Mouse (Mus musculus) neural tube, embryonic 13.5 days (tissue): ENCODE measurements around the gene Dnajb12. TPM values are rescaled to one million over a fixed set of nuclear protein-coding genes. Genes with fewer than 3 reads are reported as not detected.

Experiments
- ATAC-seq: fragments of 200-750 bp; cut with Nextera tagmentation; 2 replicates; pipeline ENCODE4 v1.8.0; 2017; ENCODE audit warnings: low read depth, mild to moderate bottlenecking, moderate TSS enrichment, moderate library complexity
- H3K27ac ChIP-seq: fragments of 300-500 bp; sonication (generic); replicated peaks from 2 replicates; pipeline ENCODE4 v1.5.1; 2015; ENCODE audit warnings: moderate library complexity, mild to moderate bottlenecking, inconsistent platforms
- H3K27me3 ChIP-seq: fragments of 300-500 bp; sonication (generic); 2 replicates; pipeline ENCODE4 v1.6.1; 2015; ENCODE audit warnings: mild to moderate bottlenecking, inconsistent platforms
- H3K36me3 ChIP-seq: fragments of 300-500 bp; sonication (generic); 2 replicates; pipeline ENCODE4 v1.6.1; 2015; ENCODE audit warnings: mild to moderate bottlenecking, inconsistent platforms
- H3K4me1 ChIP-seq: fragments of 300-500 bp; sonication (generic); replicated peaks from 2 replicates; pipeline ENCODE4 v1.6.1; 2015; ENCODE audit warnings: inconsistent platforms
- H3K4me2 ChIP-seq: fragments of 300-500 bp; sonication (generic); 2 replicates; pipeline ENCODE4 v1.6.1; 2015; ENCODE audit warnings: inconsistent platforms, mild to moderate bottlenecking, moderate library complexity
- H3K4me3 ChIP-seq: fragments of 300-500 bp; sonication (generic); 2 replicates; pipeline ENCODE4 v1.5.1; 2015; ENCODE audit warnings: mild to moderate bottlenecking, inconsistent platforms
- H3K9ac ChIP-seq: fragments of 300-500 bp; sonication (generic); 2 replicates; pipeline ENCODE4 v1.6.1; 2015; ENCODE audit warnings: moderate library complexity, mild to moderate bottlenecking, inconsistent platforms
- H3K9me3 ChIP-seq: fragments of 300-500 bp; sonication (generic); 2 replicates; pipeline ENCODE4 v1.6.1; 2016; ENCODE audit warnings: inconsistent platforms
- WGBS: fragments of 180-500 bp; shearing (Covaris S2); methylation state at CpG from one replicate; pipeline ENCODE4 v1.1.7; 2015; 5-methylcytosine and 5-hydroxymethylcytosine counted together
- polyA plus RNA-seq: library from polyadenylated mRNA; unstranded; fragments of >200 nt; fragmentation: Nextera tagmentation; extraction: Ambion mirVana; gene quantifications from 2 replicates; pipeline ENCODE4 v1.2.1, GENCODE M21; 2015

Dnajb12 gene
- polyA plus RNA-seq, 1 experiment from 2014 or later: 20.4 TPM

- Histone ChIP-seq H3K36me3 (peaks cover 23% of the 10 kb centered on the region), H3K27ac (peak overlapping the region; percentile 98), H3K9me3 (no peaks in the 10 kb centered on the region), H3K4me2 (peak overlapping the region; percentile 31), H3K4me1 (peaks cover 87% of the 10 kb centered on the region), H3K4me3 (no peak overlapping the region), H3K9ac (peak overlapping the region; percentile 60), H3K27me3 (no peaks in the 10 kb centered on the region)
- ATAC-seq: peak; percentile 86
- 5% methylated on average over 21 of the region's 21 CpGs for WGBS
These were observed 20.2 kb downstream of the Dnajb12 start for GRCm38 (mm10) chr10:59899341-59900173.

GRCm38 (mm10) chr10:59900174-59900435 lies 20.7 kb downstream of the Dnajb12 start:
- peak overlapping the region; percentile 41; the same call in 1 of the 2 replicates for H3K9ac ChIP-seq
- no peaks in the 10 kb centered on the region for H3K9me3 ChIP-seq
- H3K4me1 ChIP-seq: peaks cover 85% of the 10 kb centered on the region
- WGBS: 30% methylated on average over 4 of the region's 4 CpGs
- H3K36me3 ChIP-seq: peaks cover 23% of the 10 kb centered on the region
- ATAC-seq: no peak
- peak overlapping the region; percentile 98 for H3K27ac ChIP-seq
- H3K4me2 ChIP-seq: peak overlapping the region; percentile 31
- no peak overlapping the region for H3K4me3 ChIP-seq
- no peaks in the 10 kb centered on the region for H3K27me3 ChIP-seq

- H3K9ac ChIP-seq: no peak overlapping the region
- H3K4me1 ChIP-seq: peaks cover 79% of the 10 kb centered on the region
- peaks cover 14% of the 10 kb centered on the region for H3K36me3 ChIP-seq
- H3K9me3 ChIP-seq: no peaks in the 10 kb centered on the region
- 53% methylated on average over 4 of the region's 4 CpGs for WGBS
- no peak overlapping the region for H3K4me2 ChIP-seq
- no peak overlapping the region for H3K4me3 ChIP-seq
- H3K27ac ChIP-seq: peak overlapping the region; percentile 98
- no peak for ATAC-seq
- no peaks in the 10 kb centered on the region for H3K27me3 ChIP-seq
These were observed 21.6 kb downstream of the Dnajb12 start for GRCm38 (mm10) chr10:59900939-59901338.

GRCm38 (mm10) chr10:59901463-59901862 lies 22.1 kb downstream of the Dnajb12 start:
- no peak for ATAC-seq
- H3K9ac ChIP-seq: no peak overlapping the region
- H3K9me3 ChIP-seq: no peaks in the 10 kb centered on the region
- H3K4me2 ChIP-seq: no peak overlapping the region
- H3K4me1 ChIP-seq: peaks cover 74% of the 10 kb centered on the region
- no peaks in the 10 kb centered on the region for H3K27me3 ChIP-seq
- peaks cover 9% of the 10 kb centered on the region for H3K36me3 ChIP-seq
- 85% methylated on average over 1 of the region's 1 CpGs for WGBS
- H3K4me3 ChIP-seq: no peak overlapping the region
- no peak overlapping the region; the same call in 1 of the 2 replicates for H3K27ac ChIP-seq

- Histone ChIP-seq H3K4me3 (no peak overlapping the region), H3K27ac (0 out of 2 replicates have a peak overlapping the region, but pooled peaks have one; percentile 24), H3K9me3 (no peaks in the 10 kb centered on the region), H3K27me3 (no peaks in the 10 kb centered on the region), H3K4me1 (peaks cover 69% of the 10 kb centered on the region), H3K9ac (no peak overlapping the region), H3K4me2 (no peak overlapping the region), H3K36me3 (0 out of 2 replicates have a peak, but pooled peaks cover 5% of the 10 kb centered on the region)
- WGBS: 68% methylated on average over 8 of the region's 8 CpGs
- ATAC-seq: no peak
These were observed 22.7 kb downstream of the Dnajb12 start for GRCm38 (mm10) chr10:59901986-59902605.

GRCm38 (mm10) chr10:59902606-59902990 lies 23.2 kb downstream of the Dnajb12 start:
- Histone ChIP-seq H3K9me3 (no peaks in the 10 kb centered on the region), H3K4me1 (peaks cover 69% of the 10 kb centered on the region), H3K4me2 (no peak overlapping the region), H3K27me3 (no peaks in the 10 kb centered on the region), H3K4me3 (no peak overlapping the region), H3K36me3 (0 out of 2 replicates have a peak, but pooled peaks cover 5% of the 10 kb centered on the region), H3K27ac (peak overlapping the region; percentile 24; the same call in 1 of the 2 replicates), H3K9ac (0 out of 2 replicates have a peak overlapping the region, but pooled peaks have one; percentile 22)
- WGBS: 67% methylated on average over 8 of the region's 8 CpGs
- ATAC-seq: no peak

GRCm38 (mm10) chr10:59903170-59903569 lies 23.8 kb downstream of the Dnajb12 start:
- peaks cover 69% of the 10 kb centered on the region for H3K4me1 ChIP-seq
- H3K9ac ChIP-seq: peak overlapping the region; percentile 23; the same call in 1 of the 2 replicates
- no peaks in the 10 kb centered on the region for H3K27me3 ChIP-seq
- WGBS: 66% methylated on average over 7 of the region's 7 CpGs
- ATAC-seq: no peak
- H3K4me2 ChIP-seq: no peak overlapping the region
- H3K9me3 ChIP-seq: no peaks in the 10 kb centered on the region
- H3K27ac ChIP-seq: peak overlapping the region; percentile 24; the same call in 1 of the 2 replicates
- no peak overlapping the region for H3K4me3 ChIP-seq
- H3K36me3 ChIP-seq: 0 out of 2 replicates have a peak, but pooled peaks cover 3% of the 10 kb centered on the region

GRCm38 (mm10) chr10:59907080-59907609 lies 27.8 kb downstream of the Dnajb12 start:
- Histone ChIP-seq H3K36me3 (no peaks in the 10 kb centered on the region), H3K4me1 (peaks cover 61% of the 10 kb centered on the region), H3K27ac (peak overlapping the region; percentile 43; the same call in 1 of the 2 replicates), H3K27me3 (no peaks in the 10 kb centered on the region), H3K4me3 (no peak overlapping the region), H3K9ac (peak overlapping the region; percentile 27; the same call in 1 of the 2 replicates), H3K4me2 (no peak overlapping the region), H3K9me3 (no peaks in the 10 kb centered on the region)
- WGBS: 69% methylated on average over 3 of the region's 3 CpGs
- no peak for ATAC-seq

GRCm38 (mm10) chr10:59907695-59908299 lies 28.4 kb downstream of the Dnajb12 start:
- H3K27me3 ChIP-seq: no peaks in the 10 kb centered on the region
- no peak; the same call in 1 of the 2 replicates for ATAC-seq
- H3K27ac ChIP-seq: peak overlapping the region; percentile 43
- no peaks in the 10 kb centered on the region for H3K36me3 ChIP-seq
- no peak overlapping the region for H3K4me2 ChIP-seq
- H3K9ac ChIP-seq: peak overlapping the region; percentile 27; the same call in 1 of the 2 replicates
- no peak overlapping the region for H3K4me3 ChIP-seq
- no peaks in the 10 kb centered on the region for H3K9me3 ChIP-seq
- H3K4me1 ChIP-seq: peaks cover 60% of the 10 kb centered on the region
- WGBS: 45% methylated on average over 7 of the region's 7 CpGs

GRCm38 (mm10) chr10:59908776-59909315 lies 29.5 kb downstream of the Dnajb12 start:
- 60% methylated on average over 7 of the region's 7 CpGs for WGBS
- Histone ChIP-seq H3K36me3 (no peaks in the 10 kb centered on the region), H3K27me3 (no peaks in the 10 kb centered on the region), H3K4me2 (peak overlapping the region; percentile 26; the same call in 1 of the 2 replicates), H3K4me3 (no peak overlapping the region), H3K9me3 (no peaks in the 10 kb centered on the region), H3K27ac (peak overlapping the region; percentile 68; the same call in 1 of the 2 replicates), H3K9ac (no peak overlapping the region), H3K4me1 (peaks cover 52% of the 10 kb centered on the region)
- peak; percentile 23; the same call in 1 of the 2 replicates for ATAC-seq

GRCm38 (mm10) chr10:59909357-59909847 lies 30.0 kb downstream of the Dnajb12 start:
- Histone ChIP-seq H3K9me3 (no peaks in the 10 kb centered on the region), H3K27ac (peak overlapping the region; percentile 68), H3K9ac (no peak overlapping the region), H3K36me3 (no peaks in the 10 kb centered on the region), H3K4me2 (peak overlapping the region; percentile 26), H3K27me3 (no peaks in the 10 kb centered on the region), H3K4me1 (peaks cover 52% of the 10 kb centered on the region), H3K4me3 (no peak overlapping the region)
- 11% methylated on average over 14 of the region's 14 CpGs for WGBS
- peak; percentile 9; the same call in 1 of the 2 replicates for ATAC-seq
